Mouse (Mus musculus): ENCODE data around the gene Cntf. TPM values are rescaled to one million over a fixed set of nuclear protein-coding genes. Genes with fewer than 3 reads are reported as not detected.
"Not testable (repeated sequence)": the region's sequence is repeated elsewhere in the genome, so short reads cannot be mapped to it uniquely, and the experiment has no call there.

Gene Cntf
- polyA plus RNA-seq, 1 experiment = 3.8 TPM

DNA sequence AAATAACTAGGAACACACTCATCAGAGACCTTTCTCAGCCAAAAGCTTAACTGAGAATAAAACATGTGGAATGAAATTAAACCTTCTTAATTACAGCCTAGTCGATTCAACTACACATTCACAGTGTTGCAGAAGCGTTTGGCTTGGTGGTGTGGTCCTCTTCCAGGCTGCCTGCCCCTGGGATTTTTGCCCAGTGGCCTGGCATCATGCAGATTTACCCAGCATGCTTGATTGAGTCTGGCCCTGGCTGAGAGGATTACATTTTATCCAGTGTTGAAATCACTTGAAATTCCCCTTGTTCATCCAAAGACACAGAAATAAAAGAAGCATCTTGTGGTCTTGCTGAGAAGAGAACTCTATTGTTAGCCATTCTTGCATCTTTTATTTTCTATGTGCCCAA lies 5.8 kb downstream of the Cntf start:
- H3K4me3 ChIP-seq (replicated peaks; ENCODE audit: insufficient read depth, low read depth, low read length) = no peak overlapping the region
- peaks cover 6% of the 10 kb centered on the region; the same call in 1 of the 2 replicates for H3K4me1 ChIP-seq (ENCODE audit: control insufficient read depth, insufficient read depth, low read length)
- WGBS = 3% methylated on average over 2 of the region's 2 CpGs
- no peak for TF ChIP-seq CTCF (IDR thresholded peaks at IDR 0.05; ENCODE audit: borderline replicate concordance, insufficient read depth, low read depth, low read length)
- TF ChIP-seq POLR2A (IDR thresholded peaks at IDR 0.05; ENCODE audit: borderline replicate concordance, insufficient read depth, low read length) = no peak
- peak; percentile 82 to 88 for DNase-seq
- no peaks in the 10 kb centered on the region for H3K27me3 ChIP-seq (ENCODE audit: control insufficient read depth, insufficient read depth, low read length)
- H3K27ac ChIP-seq (ENCODE audit: insufficient read depth, low read length) = no peak overlapping the region

DNA sequence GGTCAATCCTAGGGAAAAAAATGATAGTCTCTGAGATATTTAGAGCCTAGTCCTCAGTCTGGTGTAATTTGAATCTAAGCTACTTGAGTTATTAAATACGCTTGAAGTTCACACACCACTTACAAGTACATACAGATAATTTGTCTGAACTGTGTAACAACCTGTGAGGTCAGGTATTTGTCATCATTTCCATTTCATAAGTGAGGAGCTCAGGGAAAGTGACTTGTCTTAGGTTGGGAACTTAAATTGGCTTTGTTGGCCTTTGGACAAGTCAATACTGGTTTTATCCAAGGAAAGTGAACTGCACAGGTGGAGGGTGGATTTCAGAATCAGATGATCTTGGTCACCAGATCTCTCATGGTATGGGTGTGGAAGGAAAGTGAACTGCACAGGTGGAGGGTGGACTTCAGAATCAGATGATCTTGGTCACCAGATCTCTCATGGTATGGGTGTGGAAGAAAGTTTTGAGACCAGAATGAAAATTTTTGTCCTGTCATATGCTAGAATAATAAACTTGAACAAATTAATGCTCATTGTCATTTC lies 6.4 kb downstream of the Cntf start:
- no peak overlapping the region for H3K27ac ChIP-seq (ENCODE audit: insufficient read depth, low read length)
- DNase-seq = no peak
- peaks cover 6% of the 10 kb centered on the region; the same call in 1 of the 2 replicates for H3K4me1 ChIP-seq (ENCODE audit: control insufficient read depth, insufficient read depth, low read length)
- WGBS = 100% methylated on average over 1 of the region's 1 CpGs
- no peak for TF ChIP-seq CTCF (IDR thresholded peaks at IDR 0.05; ENCODE audit: borderline replicate concordance, insufficient read depth, low read depth, low read length)
- no peak for TF ChIP-seq POLR2A (IDR thresholded peaks at IDR 0.05; ENCODE audit: borderline replicate concordance, insufficient read depth, low read length)
- no peak overlapping the region for H3K4me3 ChIP-seq (replicated peaks; ENCODE audit: insufficient read depth, low read depth, low read length)
- H3K27me3 ChIP-seq (ENCODE audit: control insufficient read depth, insufficient read depth, low read length) = no peaks in the 10 kb centered on the region

DNA sequence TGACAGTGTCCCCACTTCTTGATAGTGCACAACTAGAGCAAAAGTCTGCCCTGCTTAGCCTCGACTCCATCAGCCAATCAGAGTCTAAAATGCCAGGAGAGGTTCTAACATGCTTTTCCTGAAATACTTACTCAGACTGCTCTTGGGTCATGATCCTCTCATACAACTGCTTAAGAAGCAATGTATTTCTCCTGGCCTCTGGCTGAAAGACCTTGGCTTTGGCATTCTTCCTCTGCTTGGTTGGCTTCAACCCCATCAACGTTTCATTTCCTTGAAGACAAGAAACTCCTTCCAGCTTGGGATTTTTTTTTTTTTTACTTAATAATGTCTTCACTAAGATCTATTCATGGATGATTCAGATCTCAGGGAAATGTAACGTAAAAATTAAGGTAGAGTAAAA lies 9.1 kb downstream of the Cntf start:
- Histone ChIP-seq H3K27me3 (ENCODE audit: control insufficient read depth, insufficient read depth, low read length) (no peaks in the 10 kb centered on the region), H3K4me1 (ENCODE audit: control insufficient read depth, insufficient read depth, low read length) (peaks cover 6% of the 10 kb centered on the region; the same call in 1 of the 2 replicates), H3K27ac (ENCODE audit: insufficient read depth, low read length) (no peak overlapping the region), H3K4me3 (replicated peaks; ENCODE audit: insufficient read depth, low read depth, low read length) (no peak overlapping the region)
- no peak for DNase-seq
- WGBS = 68% methylated on average over 3 of the region's 3 CpGs
- TF ChIP-seq CTCF (IDR thresholded peaks at IDR 0.05; ENCODE audit: borderline replicate concordance, insufficient read depth, low read depth, low read length) = no peak
- no peak for TF ChIP-seq POLR2A (IDR thresholded peaks at IDR 0.05; ENCODE audit: borderline replicate concordance, insufficient read depth, low read length)

DNA sequence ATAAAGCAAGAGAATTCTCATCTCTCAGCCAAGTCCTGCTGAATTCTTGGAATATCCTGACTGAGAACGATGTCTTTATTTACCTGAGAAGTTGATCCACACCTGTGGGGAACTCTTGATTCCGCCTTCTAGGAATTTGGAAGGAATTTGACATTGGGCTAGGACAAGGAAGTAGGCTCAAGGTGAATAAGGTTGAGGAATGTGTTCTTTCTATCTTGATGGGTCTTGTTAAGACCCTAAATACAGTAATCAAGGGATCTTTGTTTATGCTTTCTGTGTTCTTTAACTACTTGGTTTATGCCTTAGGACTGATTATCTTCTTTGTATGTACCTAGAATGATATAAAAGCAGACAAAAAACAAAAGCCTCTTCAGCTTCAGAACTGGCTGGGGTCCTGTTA lies 33.5 kb downstream of the Cntf start:
- no peak overlapping the region for H3K27ac ChIP-seq (ENCODE audit: insufficient read depth, low read length)
- 76% methylated on average over 2 of the region's 2 CpGs for WGBS
- no peak for DNase-seq
- H3K27me3 ChIP-seq (ENCODE audit: control insufficient read depth, insufficient read depth, low read length) = no peaks in the 10 kb centered on the region
- H3K4me1 ChIP-seq (ENCODE audit: control insufficient read depth, insufficient read depth, low read length) = no peaks in the 10 kb centered on the region
- no peak overlapping the region for H3K4me3 ChIP-seq (replicated peaks; ENCODE audit: insufficient read depth, low read depth, low read length)
- no peak for TF ChIP-seq POLR2A (IDR thresholded peaks at IDR 0.05; ENCODE audit: borderline replicate concordance, insufficient read depth, low read length)
- no peak for TF ChIP-seq CTCF (IDR thresholded peaks at IDR 0.05; ENCODE audit: borderline replicate concordance, insufficient read depth, low read depth, low read length)

DNA sequence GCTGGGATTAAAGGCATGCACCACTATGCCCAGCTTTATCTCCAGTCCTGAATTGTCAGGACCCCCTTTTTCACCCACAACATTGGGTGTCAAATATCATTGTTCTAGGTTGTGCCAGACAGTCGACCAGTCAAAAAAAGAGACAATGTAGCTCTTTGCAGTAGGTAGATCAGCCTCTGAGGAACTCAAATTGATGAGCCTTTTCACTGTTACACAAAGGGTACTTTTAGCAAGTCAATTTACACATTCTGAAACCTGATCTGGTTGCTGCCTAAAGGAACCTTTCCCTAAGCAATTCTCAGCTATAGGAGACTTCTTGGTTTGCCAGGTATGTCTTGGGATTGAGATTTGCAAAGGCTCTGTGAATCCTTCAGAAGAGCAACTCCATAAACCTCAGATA lies 34.4 kb downstream of the Cntf start:
- Histone ChIP-seq H3K4me1 (ENCODE audit: control insufficient read depth, insufficient read depth, low read length) (no peaks in the 10 kb centered on the region), H3K27ac (ENCODE audit: insufficient read depth, low read length) (no peak overlapping the region), H3K27me3 (ENCODE audit: control insufficient read depth, insufficient read depth, low read length) (no peaks in the 10 kb centered on the region), H3K4me3 (replicated peaks; ENCODE audit: insufficient read depth, low read depth, low read length) (no peak overlapping the region)
- 52% methylated on average over 1 of the region's 1 CpGs for WGBS
- DNase-seq = no peak
- no peak for TF ChIP-seq POLR2A (IDR thresholded peaks at IDR 0.05; ENCODE audit: borderline replicate concordance, insufficient read depth, low read length)
- no peak for TF ChIP-seq CTCF (IDR thresholded peaks at IDR 0.05; ENCODE audit: borderline replicate concordance, insufficient read depth, low read depth, low read length)

DNA sequence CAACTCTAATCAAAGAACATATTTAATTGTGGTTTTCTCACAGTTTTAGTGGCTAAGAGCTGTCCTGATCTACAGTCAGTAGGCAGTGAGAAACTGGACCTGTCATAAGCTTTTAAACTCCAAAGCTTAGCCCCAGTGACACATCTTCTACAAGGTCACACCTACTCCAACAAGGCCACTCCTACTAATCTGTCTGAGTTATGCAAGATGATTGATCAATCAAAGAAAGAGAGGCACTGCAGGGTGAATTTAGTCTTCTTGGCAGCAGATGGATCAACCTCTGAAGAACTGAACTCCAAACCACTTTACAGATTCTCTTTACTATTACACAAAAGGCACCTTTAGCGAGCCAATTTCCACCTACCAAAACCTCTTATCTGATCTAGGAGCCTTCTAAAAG lies 39.6 kb downstream of the Cntf start:
- Histone ChIP-seq H3K4me1 (ENCODE audit: control insufficient read depth, insufficient read depth, low read length) (no peaks in the 10 kb centered on the region), H3K4me3 (replicated peaks; ENCODE audit: insufficient read depth, low read depth, low read length) (no peak overlapping the region), H3K27ac (ENCODE audit: insufficient read depth, low read length) (no peak overlapping the region), H3K27me3 (ENCODE audit: control insufficient read depth, insufficient read depth, low read length) (no peaks in the 10 kb centered on the region)
- whole genome bisulfite sequencing = 88% methylated on average over 1 of the region's 1 CpGs
- TF ChIP-seq CTCF (IDR thresholded peaks at IDR 0.05; ENCODE audit: borderline replicate concordance, insufficient read depth, low read depth, low read length) = no peak
- TF ChIP-seq POLR2A (IDR thresholded peaks at IDR 0.05; ENCODE audit: borderline replicate concordance, insufficient read depth, low read length) = no peak
- no peak for DNase-seq

DNA sequence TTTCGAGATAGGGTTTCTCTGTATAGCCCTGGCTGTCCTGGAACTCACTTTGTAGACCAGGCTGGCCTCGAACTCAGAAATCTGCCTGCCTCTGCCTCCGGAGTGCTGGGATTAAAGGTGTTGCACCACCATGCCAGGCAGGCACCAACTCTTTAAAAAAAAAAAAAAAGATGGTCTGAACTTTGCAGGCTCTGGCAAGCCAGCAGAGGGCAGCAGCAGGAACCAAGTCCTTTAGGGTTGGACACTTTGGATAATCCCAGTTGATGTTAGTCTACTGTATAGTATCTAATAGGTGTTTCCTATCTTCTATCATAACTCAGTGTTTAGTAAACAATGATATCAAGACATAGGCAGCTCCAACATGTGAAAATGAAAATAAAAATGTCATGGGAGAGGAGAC lies 43.1 kb downstream of the Cntf start:
- Histone ChIP-seq H3K27ac (ENCODE audit: insufficient read depth, low read length) (no peak overlapping the region), H3K4me3 (replicated peaks; ENCODE audit: insufficient read depth, low read depth, low read length) (no peak overlapping the region), H3K27me3 (ENCODE audit: control insufficient read depth, insufficient read depth, low read length) (no peaks in the 10 kb centered on the region), H3K4me1 (ENCODE audit: control insufficient read depth, insufficient read depth, low read length) (no peaks in the 10 kb centered on the region)
- TF ChIP-seq POLR2A (IDR thresholded peaks at IDR 0.05; ENCODE audit: borderline replicate concordance, insufficient read depth, low read length) (no peak), CTCF (IDR thresholded peaks at IDR 0.05; ENCODE audit: borderline replicate concordance, insufficient read depth, low read depth, low read length) (peak; percentile 21; the same call in 1 of the 2 replicates)
- peak; percentile 31 to 38 for DNase-seq
- 53% methylated on average over 3 of the region's 3 CpGs for WGBS

DNA sequence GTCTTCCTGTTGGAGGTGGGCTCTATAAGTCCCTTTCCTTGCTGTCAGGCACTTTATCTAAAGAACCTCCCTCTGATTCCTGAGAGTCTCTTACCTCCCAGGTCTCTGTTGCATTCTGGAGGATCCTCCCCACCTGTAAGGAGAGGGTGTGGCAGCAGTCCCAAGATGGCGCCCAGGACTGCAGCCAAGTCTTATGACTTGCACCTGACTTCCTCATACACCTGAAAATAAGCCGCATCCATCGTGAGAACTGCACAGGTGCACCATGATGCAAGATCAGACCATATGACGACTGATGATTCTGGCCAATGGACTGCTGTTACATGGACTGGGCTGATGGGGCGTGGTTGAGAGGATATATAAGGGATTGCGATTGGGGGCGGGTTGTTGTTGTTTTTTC lies 43.8 kb downstream of the Cntf start:
- H3K27ac ChIP-seq (ENCODE audit: insufficient read depth, low read length); DNase-seq; H3K4me1 ChIP-seq (ENCODE audit: control insufficient read depth, insufficient read depth, low read length); H3K4me3 ChIP-seq (replicated peaks; ENCODE audit: insufficient read depth, low read depth, low read length); H3K27me3 ChIP-seq (ENCODE audit: control insufficient read depth, insufficient read depth, low read length): not testable (repeated sequence)
- 93% methylated on average over 7 of the region's 7 CpGs for WGBS

DNA sequence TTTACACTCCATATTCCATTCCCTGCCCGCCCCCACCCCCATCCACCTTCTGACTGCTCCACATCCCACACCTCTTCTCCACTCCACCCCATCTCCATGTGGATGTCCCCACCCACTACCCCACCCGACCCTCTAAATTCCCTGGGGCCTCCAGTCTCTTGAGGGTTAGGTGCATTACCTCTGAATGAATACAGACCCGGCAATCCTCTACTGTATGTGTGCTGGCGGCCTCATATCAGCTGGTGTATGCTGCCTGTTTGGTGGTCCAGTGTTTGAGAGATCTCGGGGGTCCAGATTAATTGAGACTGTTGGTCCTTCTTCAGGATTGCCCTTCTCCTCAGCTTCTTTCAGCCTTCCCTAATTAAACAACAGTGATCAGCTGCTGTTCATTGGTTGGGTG lies 44.5 kb downstream of the Cntf start:
- WGBS = 86% methylated on average over 5 of the region's 5 CpGs
- DNase-seq; H3K4me1 ChIP-seq (ENCODE audit: control insufficient read depth, insufficient read depth, low read length); H3K4me3 ChIP-seq (replicated peaks; ENCODE audit: insufficient read depth, low read depth, low read length); H3K27ac ChIP-seq (ENCODE audit: insufficient read depth, low read length); H3K27me3 ChIP-seq (ENCODE audit: control insufficient read depth, insufficient read depth, low read length): not testable (repeated sequence)
